Comparison of ENCODE assay signal across 8 mouse cellular contexts in the genomic region with DNA sequence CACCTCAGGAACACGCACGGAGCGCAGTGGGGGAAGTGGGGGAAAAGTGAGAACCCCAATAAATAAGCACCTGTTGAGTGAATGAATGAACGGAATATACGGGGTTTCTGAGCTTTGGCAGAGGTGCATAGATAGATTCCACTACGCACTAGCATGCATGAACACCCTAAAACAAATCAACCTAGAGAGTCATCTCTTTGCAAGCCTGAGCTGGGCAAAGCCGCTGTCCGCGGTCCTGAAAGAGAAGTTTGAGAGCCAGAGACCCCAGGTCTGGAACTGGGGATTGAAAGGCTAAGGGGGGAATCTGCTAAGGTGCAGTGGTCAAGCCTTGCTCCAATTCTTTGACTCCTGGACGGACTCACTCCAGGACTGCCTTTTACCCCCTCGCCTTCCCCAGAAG. TPM values are rescaled to one million over a fixed set of nuclear protein-coding genes. Genes with fewer than 3 reads are reported as not detected.
DNase-seq lines count a peak whose midpoint lies in the region; ATAC-seq and TF ChIP-seq lines count a peak whose summit lies in the region.

No protein-coding gene starts in this region.

- TF ChIP-seq CTCF in E14TG2a.4 (conservative IDR thresholded peaks at IDR 0.05; ENCODE audit: low read length): no peak

- 3% methylated on average over 11 of the region's 11 CpGs for WGBS in heart, embryonic 10.5 days
- 2% methylated on average over 11 of the region's 11 CpGs for WGBS in hindbrain, embryonic 13.5 days

- DNase-seq in heart, embryonic 10.5 days (ENCODE audit: low spot score): peak; percentile 84
- no peak for DNase-seq in heart, adult 11 months
- DNase-seq in embryo, embryonic 11 days: peak; percentile 87
- peak; percentile 3 for DNase-seq in thymus, postnatal 25 days
- DNase-seq in urinary bladder, adult 18-20 months (ENCODE audit: low spot score in 2 of 2): no peak

- no peak overlapping the region for H3K27ac ChIP-seq in heart, embryonic 10.5 days
- no peak overlapping the region for H3K27ac ChIP-seq in hindbrain, embryonic 13.5 days

- peak overlapping the region; percentile 97 for H3K4me2 ChIP-seq in hindbrain, embryonic 13.5 days

- H3K4me1 ChIP-seq in heart, embryonic 10.5 days: peaks cover 18% of the 10 kb centered on the region
- H3K4me1 ChIP-seq in E14TG2a.4 (replicated peaks; ENCODE audit: low read depth, low read length): peaks cover 16% of the 10 kb centered on the region
- H3K4me1 ChIP-seq in hindbrain, embryonic 13.5 days (replicated peaks): peaks cover 22% of the 10 kb centered on the region

- peak; percentile 17; the same call in 1 of the 2 replicates for ATAC-seq in hindbrain, embryonic 13.5 days (ENCODE audit: low FRiP score)
- peak; percentile 54; the same call in 1 of the 2 replicates for ATAC-seq in megakaryocyte progenitor cell, adult 5-6 weeks (replicated peaks; ENCODE audit: poor library complexity)

- H3K9ac ChIP-seq in hindbrain, embryonic 13.5 days: peak overlapping the region; percentile 75; the same call in 1 of the 2 replicates

- H3K36me3 ChIP-seq in heart, embryonic 10.5 days: no peaks in the 10 kb centered on the region
- no peaks in the 10 kb centered on the region for H3K36me3 ChIP-seq in E14TG2a.4 (ENCODE audit: insufficient read depth, low read length)
- no peaks in the 10 kb centered on the region for H3K36me3 ChIP-seq in hindbrain, embryonic 13.5 days

- H3K27me3 ChIP-seq in heart, embryonic 10.5 days (ENCODE audit: insufficient read depth, poor library complexity, severe bottlenecking): peaks cover 51% of the 10 kb centered on the region
- H3K27me3 ChIP-seq in E14TG2a.4 (ENCODE audit: insufficient read depth, low read length): peaks cover 65% of the 10 kb centered on the region
- peaks cover 56% of the 10 kb centered on the region for H3K27me3 ChIP-seq in hindbrain, embryonic 13.5 days

- H3K9me3 ChIP-seq in heart, embryonic 10.5 days: no peaks in the 10 kb centered on the region
- no peaks in the 10 kb centered on the region for H3K9me3 ChIP-seq in E14TG2a.4 (ENCODE audit: low read length)
- H3K9me3 ChIP-seq in hindbrain, embryonic 13.5 days: no peaks in the 10 kb centered on the region

- peak overlapping the region; percentile 51 for H3K4me3 ChIP-seq in heart, embryonic 10.5 days
- peak overlapping the region; percentile 78 for H3K4me3 ChIP-seq in E14TG2a.4 (replicated peaks; ENCODE audit: low read length)
- peak overlapping the region; percentile 60 for H3K4me3 ChIP-seq in hindbrain, embryonic 13.5 days

RNA-seq across cellular contexts. Expression of gene Gpr6, which starts 0.4 kb away (rescaled TPM):
- not detected in 2 replicates for polyA plus RNA-seq in heart, embryonic 10.5 days (2016; fragmentation: Nextera tagmentation; extraction: Ambion mirVana)
- 0.36 and 0.39 TPM in 2 replicates for polyA plus RNA-seq in hindbrain, embryonic 13.5 days (2015; fragmentation: Nextera tagmentation; extraction: Ambion mirVana)
- not detected in 2 replicates for total RNA-seq in megakaryocyte progenitor cell, adult 5-6 weeks (2015)
- total RNA-seq in megakaryocyte progenitor cell, adult 5-6 weeks (2017): not detected in 2 replicates

Comparison
In these comparisons a context has a peak if more than half of its experiments do, and no peak if none do; other contexts are left out.
1. DNase-seq: peak in heart, embryonic 10.5 days (single experiment), embryo, embryonic 11 days (single experiment) and thymus, postnatal 25 days (single experiment); none in heart, adult 11 months (single experiment) and urinary bladder, adult 18-20 months (0 of 2).
2. Peak in every context shown above with its lines, with median percentiles within 50 percentile points of each other: H3K4me3 ChIP-seq.